Mouse (Mus musculus) heart, embryonic 12.5 days (tissue): ENCODE results near the gene Elk3. TPM values are rescaled to one million over a fixed set of nuclear protein-coding genes. Genes with fewer than 3 reads are reported as not detected.

Experiments used
- ATAC-seq: fragments of 200-750 bp; cut with Nextera tagmentation; 2 replicates; pipeline ENCODE4 v1.8.0; 2017; ENCODE audit warnings: moderate TSS enrichment, moderate library complexity; ENCODE audit not compliant: insufficient number of reproducible peaks, low FRiP score
- H3K27ac ChIP-seq: fragments of 300-500 bp; sonication (generic); 2 replicates; pipeline ENCODE4 v1.5.1; 2016; ENCODE audit warnings: mild to moderate bottlenecking, moderate library complexity; ENCODE audit not compliant: poor library complexity, severe bottlenecking
- H3K27me3 ChIP-seq: fragments of 300-500 bp; sonication (generic); replicated peaks from 2 replicates; pipeline ENCODE4 v1.6.1; 2016; ENCODE audit warnings: mild to moderate bottlenecking, moderate library complexity
- H3K36me3 ChIP-seq: fragments of 300-500 bp; sonication (generic); 2 replicates; pipeline ENCODE4 v1.6.1; 2016; ENCODE audit warnings: mild to moderate bottlenecking, moderate library complexity
- H3K4me1 ChIP-seq: fragments of 300-500 bp; sonication (generic); replicated peaks from 2 replicates; pipeline ENCODE4 v1.6.1; 2016; ENCODE audit warnings: mild to moderate bottlenecking
- H3K4me2 ChIP-seq: fragments of 300-500 bp; sonication (generic); 2 replicates; pipeline ENCODE4 v1.6.1; 2016; ENCODE audit warnings: mild to moderate bottlenecking, moderate library complexity
- H3K4me3 ChIP-seq: fragments of 300-500 bp; sonication (generic); 2 replicates; pipeline ENCODE4 v1.5.1; 2016; ENCODE audit warnings: mild to moderate bottlenecking
- H3K9ac ChIP-seq: fragments of 300-500 bp; sonication (generic); 2 replicates; pipeline ENCODE4 v1.6.1; 2016; ENCODE audit warnings: mild to moderate bottlenecking, moderate library complexity
- H3K9me3 ChIP-seq: fragments of 300-500 bp; sonication (generic); replicated peaks from 2 replicates; pipeline ENCODE4 v1.6.1; 2016; ENCODE audit warnings: mild to moderate bottlenecking, moderate library complexity
- WGBS: fragments of 180-500 bp; shearing (Covaris S2); methylation state at CpG from one replicate; pipeline ENCODE4 v1.1.7; 2016; 5-methylcytosine and 5-hydroxymethylcytosine counted together
- polyA plus RNA-seq: library from polyadenylated mRNA; unstranded; fragments of >200 nt; fragmentation: Nextera tagmentation; extraction: Ambion mirVana; gene quantifications from 2 replicates; pipeline ENCODE4 v1.2.1, GENCODE M21; 2016

The Elk3 gene
- polyA plus RNA-seq, 1 experiment from 2014 or later = 36.8 TPM

- Histone ChIP-seq H3K4me1 (peaks cover 75% of the 10 kb centered on the region), H3K9ac (no peak overlapping the region), H3K4me2 (peak overlapping the region; percentile 24; the same call in 1 of the 2 replicates), H3K4me3 (no peak overlapping the region), H3K9me3 (no peaks in the 10 kb centered on the region), H3K36me3 (peaks cover 42% of the 10 kb centered on the region), H3K27me3 (no peaks in the 10 kb centered on the region), H3K27ac (peak overlapping the region; percentile 74)
- 51% methylated on average over 12 of the region's 12 CpGs for WGBS
- peak; percentile 58 for ATAC-seq
Observed at GRCm38 (mm10) chr10:93280586-93280985, 30.3 kb downstream of the Elk3 start.

- Histone ChIP-seq H3K4me2 (no peak overlapping the region), H3K9ac (no peak overlapping the region), H3K27ac (no peak overlapping the region), H3K36me3 (peaks cover 36% of the 10 kb centered on the region), H3K4me3 (no peak overlapping the region), H3K4me1 (peaks cover 80% of the 10 kb centered on the region), H3K27me3 (no peaks in the 10 kb centered on the region), H3K9me3 (no peaks in the 10 kb centered on the region)
- ATAC-seq = no peak
- 83% methylated on average over 9 of the region's 9 CpGs for WGBS
Observed at GRCm38 (mm10) chr10:93279062-93279461, 31.9 kb downstream of the Elk3 start.

GRCm38 (mm10) chr10:93278361-93278760, 32.6 kb downstream of the Elk3 start:
- Histone ChIP-seq H3K4me1 (peaks cover 85% of the 10 kb centered on the region), H3K36me3 (peaks cover 30% of the 10 kb centered on the region)
- WGBS = 73% methylated on average over 8 of the region's 8 CpGs

DNA sequence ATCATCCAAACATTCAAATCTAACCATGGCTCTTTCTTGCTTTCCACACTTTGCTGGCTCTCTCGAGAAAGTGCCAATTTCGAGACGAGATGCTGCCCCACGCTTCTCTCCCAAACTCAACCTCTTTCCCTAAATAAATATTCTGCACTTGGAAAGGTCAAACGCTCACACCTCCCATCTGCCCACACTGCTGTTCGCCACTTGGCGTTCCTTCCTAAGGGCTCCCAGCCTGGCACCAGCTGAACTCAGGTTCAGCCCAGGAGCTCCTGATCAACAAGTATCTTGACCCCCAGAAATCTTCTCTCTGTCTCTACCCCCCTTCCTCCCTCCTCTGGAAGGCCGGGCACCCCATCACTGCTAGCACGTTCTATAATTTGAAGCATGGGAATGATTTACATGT, 34.1 kb downstream of the Elk3 start:
- no peaks in the 10 kb centered on the region for H3K27me3 ChIP-seq
- no peak for ATAC-seq
- H3K4me3 ChIP-seq = no peak overlapping the region
- peaks cover 24% of the 10 kb centered on the region for H3K36me3 ChIP-seq
- H3K4me1 ChIP-seq = peaks cover 87% of the 10 kb centered on the region
- H3K4me2 ChIP-seq = peak overlapping the region; percentile 60
- H3K27ac ChIP-seq = peak overlapping the region; percentile 20; the same call in 1 of the 2 replicates
- 66% methylated on average over 9 of the region's 9 CpGs for WGBS
- no peak overlapping the region for H3K9ac ChIP-seq
- no peaks in the 10 kb centered on the region for H3K9me3 ChIP-seq

More at GRCm38 (mm10) chr10:93278361-93278760, 32.6 kb downstream of the Elk3 start:
- Histone ChIP-seq H3K4me3 (no peak overlapping the region), H3K4me2 (no peak overlapping the region), H3K27me3 (no peaks in the 10 kb centered on the region), H3K9me3 (no peaks in the 10 kb centered on the region), H3K27ac (no peak overlapping the region), H3K9ac (no peak overlapping the region)
- no peak for ATAC-seq

GRCm38 (mm10) chr10:93276349-93276763, 34.6 kb downstream of the Elk3 start:
- Histone ChIP-seq H3K4me1 (peaks cover 83% of the 10 kb centered on the region), H3K27me3 (no peaks in the 10 kb centered on the region), H3K4me3 (peak overlapping the region; percentile 33), H3K9ac (peak overlapping the region; percentile 52), H3K4me2 (peak overlapping the region; percentile 60), H3K36me3 (peaks cover 23% of the 10 kb centered on the region), H3K9me3 (no peaks in the 10 kb centered on the region), H3K27ac (peak overlapping the region; percentile 20; the same call in 1 of the 2 replicates)
- ATAC-seq = 0 out of 2 replicates have a peak, but pooled peaks have one; percentile 26
- WGBS = 7% methylated on average over 16 of the region's 16 CpGs

- Histone ChIP-seq H3K9ac (0 out of 2 replicates have a peak overlapping the region, but pooled peaks have one; percentile 13), H3K4me2 (peak overlapping the region; percentile 60), H3K4me1 (peaks cover 75% of the 10 kb centered on the region), H3K9me3 (no peaks in the 10 kb centered on the region), H3K27ac (peak overlapping the region; percentile 20), H3K4me3 (no peak overlapping the region), H3K27me3 (no peaks in the 10 kb centered on the region), H3K36me3 (peaks cover 15% of the 10 kb centered on the region)
- no peak for ATAC-seq
- WGBS = 61% methylated on average over 25 of the region's 25 CpGs
Observed at GRCm38 (mm10) chr10:93275212-93276136, 35.5 kb downstream of the Elk3 start.

DNA sequence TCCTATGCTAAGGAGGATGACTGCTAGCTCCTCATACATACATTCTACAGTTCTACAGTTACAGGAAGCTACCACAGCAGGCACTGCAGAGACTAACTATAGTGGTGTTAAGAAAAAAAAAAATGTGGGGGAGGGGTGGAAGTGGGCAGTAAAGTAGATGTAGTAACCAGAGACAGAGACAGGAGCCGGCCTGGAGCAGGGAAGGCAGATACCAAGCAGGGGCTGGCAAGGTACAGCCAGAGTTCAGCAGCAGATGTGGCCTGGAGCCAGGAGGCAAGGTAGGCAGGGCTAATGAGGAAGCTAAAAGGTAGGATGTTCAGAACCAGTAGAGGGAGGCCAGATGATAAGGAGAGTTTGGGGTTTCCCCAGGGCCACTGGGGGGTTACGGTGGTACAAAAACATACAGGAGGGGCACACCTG, 36.6 kb downstream of the Elk3 start:
- no peak overlapping the region for H3K4me3 ChIP-seq
- ATAC-seq = no peak
- peaks cover 20% of the 10 kb centered on the region for H3K36me3 ChIP-seq
- H3K4me1 ChIP-seq = peaks cover 71% of the 10 kb centered on the region
- H3K9ac ChIP-seq = no peak overlapping the region
- no peak overlapping the region for H3K27ac ChIP-seq
- WGBS = 41% methylated on average over 2 of the region's 2 CpGs
- H3K4me2 ChIP-seq = no peak overlapping the region
- no peaks in the 10 kb centered on the region for H3K9me3 ChIP-seq
- H3K27me3 ChIP-seq = no peaks in the 10 kb centered on the region

- Histone ChIP-seq H3K4me3 (no peak overlapping the region), H3K27me3 (no peaks in the 10 kb centered on the region), H3K9ac (no peak overlapping the region), H3K4me1 (peaks cover 64% of the 10 kb centered on the region), H3K9me3 (no peaks in the 10 kb centered on the region), H3K4me2 (no peak overlapping the region), H3K36me3 (peaks cover 17% of the 10 kb centered on the region), H3K27ac (no peak overlapping the region)
- WGBS = 80% methylated on average over 14 of the region's 14 CpGs
- no peak for ATAC-seq
Observed at GRCm38 (mm10) chr10:93272986-93273982, 37.7 kb downstream of the Elk3 start.

GRCm38 (mm10) chr10:93271831-93272230, 39.1 kb downstream of the Elk3 start:
- no peaks in the 10 kb centered on the region for H3K27me3 ChIP-seq
- peaks cover 49% of the 10 kb centered on the region for H3K4me1 ChIP-seq
- H3K27ac ChIP-seq = no peak overlapping the region
- no peak overlapping the region for H3K4me2 ChIP-seq
- peaks cover 19% of the 10 kb centered on the region for H3K36me3 ChIP-seq
- ATAC-seq = no peak
- no peak overlapping the region for H3K9ac ChIP-seq
- no peak overlapping the region for H3K4me3 ChIP-seq
- H3K9me3 ChIP-seq = no peaks in the 10 kb centered on the region
- WGBS = 71% methylated on average over 7 of the region's 7 CpGs

DNA sequence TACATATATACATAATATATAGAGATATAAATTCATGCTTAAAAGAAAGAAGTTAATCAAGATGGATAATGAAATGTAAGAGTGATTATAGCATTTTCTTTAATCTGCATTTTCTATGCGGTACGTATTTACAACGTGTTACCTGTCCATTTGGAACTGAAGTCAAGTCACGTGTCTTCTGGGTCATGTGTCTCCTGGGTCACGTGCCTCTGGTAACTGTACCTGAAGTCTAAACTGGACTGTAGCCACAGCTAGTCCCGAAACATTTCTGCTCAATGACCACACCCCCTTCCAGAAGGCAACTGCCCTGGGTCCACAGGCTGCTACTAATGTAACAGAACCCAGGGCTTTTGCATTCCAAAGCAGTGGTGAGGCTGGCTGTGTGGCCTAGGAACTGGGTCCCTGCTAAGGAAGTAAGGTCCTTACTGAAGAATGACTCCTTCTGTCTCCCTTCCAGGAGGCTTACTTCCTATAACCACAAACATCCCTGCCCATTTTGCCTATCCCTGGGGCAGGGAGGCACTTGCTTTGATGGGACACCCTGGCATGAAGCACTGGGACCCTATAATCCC, 40.0 kb downstream of the Elk3 start:
- no peak for ATAC-seq
- Histone ChIP-seq H3K27ac (no peak overlapping the region), H3K27me3 (no peaks in the 10 kb centered on the region), H3K4me1 (peaks cover 47% of the 10 kb centered on the region), H3K9me3 (no peaks in the 10 kb centered on the region), H3K36me3 (peaks cover 24% of the 10 kb centered on the region), H3K4me3 (no peak overlapping the region), H3K4me2 (no peak overlapping the region), H3K9ac (no peak overlapping the region)
- 89% methylated on average over 6 of the region's 6 CpGs for WGBS
